Mouse (Mus musculus) embryo, embryonic 10.5 days (tissue): ENCODE data around the gene Entpd1.

Source experiments
- DNase-seq: peaks from one replicate; pipeline ENCODE4 v3.0.0-alpha.2; 2015; ENCODE audit warnings: low spot score

Gene Entpd1

DNA sequence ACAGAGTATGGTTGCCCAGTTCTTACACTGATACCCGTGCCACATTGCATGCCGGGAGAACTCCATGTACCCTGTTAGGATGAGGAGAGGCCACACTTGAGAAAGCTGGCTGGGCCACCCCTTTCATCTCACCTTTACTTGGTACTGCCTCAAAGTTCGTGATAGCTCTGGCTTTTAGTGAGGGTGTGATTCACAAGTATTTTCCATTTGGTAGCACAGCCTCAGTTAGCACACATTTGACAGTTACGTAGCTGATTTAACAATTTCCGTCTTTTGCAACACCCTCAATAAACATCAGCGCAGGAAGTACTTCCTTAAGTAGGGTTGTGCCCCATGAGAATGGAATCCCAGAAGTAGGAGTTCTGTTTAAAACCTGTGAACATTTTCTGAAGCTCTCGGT lies 53.6 kb downstream of the Entpd1 start:
- DNase-seq, result no peak

- DNase-seq, result no peak
Measured at GRCm38 (mm10) chr19:40667111-40667510, 54.9 kb downstream of the Entpd1 start.

GRCm38 (mm10) chr19:40675329-40675728 lies 63.2 kb downstream of the Entpd1 start:
- DNase-seq, result no peak

DNA sequence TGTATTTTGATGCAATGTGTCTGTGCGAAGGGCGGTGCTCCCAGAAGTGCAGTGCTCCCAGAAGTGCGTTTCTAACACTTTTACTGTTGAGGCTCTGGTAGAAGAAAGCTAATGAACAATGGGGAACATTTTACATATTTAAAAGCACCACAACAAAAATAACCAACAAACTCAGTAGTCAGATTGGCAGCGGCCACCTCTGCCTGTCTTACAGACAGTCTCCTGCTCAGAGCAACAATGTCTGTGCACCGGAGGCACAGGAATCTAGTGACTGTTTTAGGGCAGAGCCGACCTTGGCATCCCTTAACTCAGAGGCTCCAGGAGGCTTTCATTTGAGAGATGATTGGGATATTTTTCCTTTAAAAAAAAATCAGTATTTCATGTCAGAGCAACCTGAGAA lies 65.9 kb downstream of the Entpd1 start:
- DNase-seq, result no peak

- no peak for DNase-seq
Measured at GRCm38 (mm10) chr19:40678532-40679307, 66.6 kb downstream of the Entpd1 start.

GRCm38 (mm10) chr19:40679632-40680031 lies 67.5 kb downstream of the Entpd1 start:
- DNase-seq, result no peak

- no peak for DNase-seq
Measured at GRCm38 (mm10) chr19:40684124-40684523, 72.0 kb downstream of the Entpd1 start.

DNA sequence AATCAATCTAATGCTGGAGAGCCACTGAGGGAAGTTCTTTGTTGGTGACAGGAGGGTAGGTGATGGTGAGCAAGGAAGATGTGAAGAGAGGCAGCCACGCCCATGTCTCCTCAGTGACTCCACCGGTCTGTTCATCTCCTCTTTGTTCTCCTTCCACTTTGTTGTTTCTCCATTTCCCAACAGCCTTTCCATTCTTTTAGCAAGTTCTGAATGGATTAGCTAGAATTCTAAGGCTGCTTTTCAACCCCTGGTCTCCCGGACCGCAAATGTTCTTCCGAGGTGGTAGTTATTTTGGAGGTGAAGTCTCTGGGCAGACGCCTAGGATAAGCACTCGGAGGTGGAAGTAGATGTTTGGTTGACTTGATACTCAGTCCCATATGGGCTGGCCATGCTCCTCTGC lies 72.4 kb downstream of the Entpd1 start:
- no peak for DNase-seq

DNA sequence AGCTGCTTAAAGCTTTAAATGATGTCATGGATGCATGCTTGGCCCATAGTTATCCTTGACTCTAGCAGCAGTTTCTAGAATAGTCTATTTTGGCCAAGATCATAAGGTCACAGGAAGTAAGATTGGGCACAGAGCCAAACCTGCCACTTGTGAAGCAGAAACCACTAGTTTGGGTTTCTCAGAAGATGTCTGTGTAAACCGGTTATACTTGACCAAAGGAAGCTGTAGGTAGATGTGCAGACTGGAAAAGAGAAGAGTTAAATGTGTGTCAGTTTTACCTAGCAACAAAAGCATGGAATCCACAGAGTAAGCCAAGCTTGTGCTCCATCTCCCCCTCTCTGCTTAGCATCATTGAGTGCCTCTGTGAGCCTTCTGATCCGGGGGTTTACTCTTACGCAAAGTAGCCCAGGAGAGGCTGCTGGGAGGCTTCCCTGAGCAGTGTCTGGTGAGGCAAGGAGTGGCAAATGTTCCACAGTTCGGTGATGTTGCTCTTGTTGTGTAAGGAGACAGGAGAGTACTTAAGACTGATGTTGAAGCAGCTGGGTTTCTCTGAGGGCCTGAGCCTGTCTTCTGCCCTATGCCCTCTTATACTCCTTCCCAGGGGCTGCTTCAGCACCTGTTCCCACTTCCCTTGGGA lies 75.2 kb downstream of the Entpd1 start:
- no peak for DNase-seq

- no peak for DNase-seq
Measured at GRCm38 (mm10) chr19:40693201-40693600, 81.0 kb downstream of the Entpd1 start.

GRCm38 (mm10) chr19:40696116-40696515 lies 84.0 kb downstream of the Entpd1 start:
- DNase-seq, result no peak

GRCm38 (mm10) chr19:40698103-40698853 lies 86.1 kb downstream of the Entpd1 start:
- no peak for DNase-seq

GRCm38 (mm10) chr19:40699816-40700215 lies 87.7 kb downstream of the Entpd1 start:
- DNase-seq, result no peak

DNA sequence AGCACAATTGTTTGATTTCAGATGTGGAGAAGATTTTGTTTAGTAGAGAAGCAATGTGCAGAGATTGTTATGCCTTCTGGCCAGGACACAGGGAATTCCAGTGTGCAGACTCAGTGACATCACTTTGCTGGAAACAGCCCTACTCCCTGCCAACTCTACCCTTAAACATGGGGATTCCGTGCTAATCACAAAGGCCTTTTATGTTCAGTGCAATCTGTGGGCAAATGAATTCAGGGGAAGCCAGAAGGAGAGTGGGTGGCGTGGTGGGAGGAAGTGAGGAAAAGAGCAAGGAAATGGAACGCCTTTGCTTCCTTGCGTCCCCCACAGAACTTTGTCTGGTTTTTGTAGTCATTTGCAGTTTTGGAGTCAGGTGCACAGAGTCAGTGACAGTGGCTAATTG lies 90.2 kb downstream of the Entpd1 start:
- DNase-seq, result no peak

DNA sequence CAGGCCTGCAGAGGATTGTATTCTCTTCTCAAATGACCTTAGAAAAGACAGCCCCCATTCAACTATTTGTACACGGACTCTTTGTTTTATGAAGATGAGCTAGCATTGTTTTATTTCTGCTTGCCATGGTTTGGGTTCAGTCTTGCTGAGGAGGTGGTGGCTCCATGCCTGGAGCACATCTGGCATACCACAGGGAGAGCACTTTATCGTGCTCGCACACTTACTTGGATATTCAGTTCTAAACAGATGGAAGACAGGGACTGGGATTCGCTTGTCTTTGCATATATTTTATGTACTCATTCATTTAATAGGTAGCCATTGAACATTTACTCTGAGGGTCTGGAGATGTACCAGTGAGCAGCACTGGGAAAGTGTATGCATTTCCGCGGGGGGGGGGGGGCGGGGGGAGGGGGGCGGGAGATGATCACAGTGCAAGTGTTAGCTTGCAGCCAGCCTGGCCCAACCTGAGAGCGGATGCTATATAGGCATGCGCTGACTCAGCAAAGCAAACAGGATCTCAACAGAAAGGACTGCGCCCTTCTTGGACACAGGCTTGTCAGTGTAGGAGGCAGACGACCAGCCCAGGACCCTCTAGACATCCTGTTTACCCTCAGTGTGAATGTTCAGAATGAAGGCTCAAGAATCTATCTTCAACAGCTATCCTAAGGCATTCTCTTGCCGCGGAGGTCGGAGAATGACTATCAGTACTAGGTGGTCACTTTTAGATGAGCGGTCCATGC lies 100.9 kb downstream of the Entpd1 start:
- DNase-seq, result no peak

DNA sequence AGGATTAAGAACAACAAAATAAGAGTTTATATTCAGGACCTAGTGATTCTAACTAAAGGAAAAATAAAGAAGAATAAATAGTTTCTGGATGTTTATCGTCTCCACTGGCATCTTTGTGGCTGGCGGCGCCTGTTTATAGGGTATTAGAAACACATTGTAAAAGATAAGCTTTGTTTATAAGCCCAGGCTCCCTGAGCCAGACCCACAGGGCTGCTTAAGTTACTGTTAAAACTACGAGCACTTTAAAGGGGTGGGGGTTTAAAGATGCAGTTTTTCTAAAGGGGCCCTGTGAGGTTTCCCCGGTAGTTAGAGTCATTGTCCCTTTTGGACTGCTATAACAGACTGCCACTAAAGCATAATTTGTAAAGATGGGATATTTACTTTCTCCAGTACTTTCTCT lies 102.5 kb downstream of the Entpd1 start:
- DNase-seq, result no peak

DNA sequence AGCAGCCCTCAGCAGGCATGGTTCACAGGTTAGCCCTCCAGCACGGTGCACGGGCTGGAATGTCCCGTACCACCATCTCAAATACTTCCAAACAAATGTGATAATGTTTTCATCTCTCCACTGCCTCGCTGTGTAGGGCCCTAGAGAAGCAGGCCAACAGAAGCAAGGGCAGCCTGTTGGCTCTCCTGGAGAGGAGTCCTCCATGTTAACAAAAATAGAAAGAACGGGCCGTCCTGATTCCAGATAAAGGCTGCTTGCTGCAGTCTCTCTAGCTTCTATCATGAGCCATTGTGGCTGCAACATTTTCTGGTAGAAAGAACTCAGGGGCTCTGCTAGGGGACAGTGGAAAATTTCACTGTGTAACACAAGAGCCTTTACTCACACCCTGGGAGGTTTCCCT lies 104.8 kb downstream of the Entpd1 start:
- no peak for DNase-seq

DNA sequence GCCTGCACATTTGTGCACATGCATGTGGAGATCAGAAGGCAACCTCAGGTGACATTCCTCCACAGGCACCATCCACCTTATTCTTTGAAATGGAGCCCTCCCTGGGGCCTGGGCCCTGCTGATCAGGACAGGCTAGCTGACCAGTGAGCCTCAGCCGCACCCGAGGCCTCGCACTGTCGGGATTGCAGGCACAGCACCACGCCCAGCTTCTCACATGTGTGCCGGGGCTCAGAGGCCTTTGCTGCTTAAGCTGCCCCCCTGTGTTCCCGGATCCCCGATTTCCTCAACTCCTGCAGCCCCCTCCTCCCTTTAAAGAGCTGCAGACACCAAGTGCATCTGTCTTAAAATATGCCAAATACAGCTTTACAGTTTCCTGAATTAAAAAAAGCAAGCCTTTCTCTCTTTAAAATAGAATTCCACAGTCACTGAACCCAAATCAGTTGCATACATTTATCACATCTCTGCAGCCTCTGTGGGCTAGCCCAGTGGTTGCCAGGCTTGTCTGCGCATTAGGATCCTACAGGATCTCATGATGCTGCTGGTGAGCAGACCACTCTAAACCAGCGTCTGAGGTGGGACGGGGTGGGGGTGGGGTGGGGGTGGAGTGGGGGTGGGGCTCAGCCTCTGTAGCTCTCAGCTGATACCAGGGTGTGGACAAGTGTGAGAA lies 107.4 kb downstream of the Entpd1 start:
- no peak for DNase-seq

GRCm38 (mm10) chr19:40720381-40720780 lies 108.2 kb downstream of the Entpd1 start:
- DNase-seq, result no peak

DNA sequence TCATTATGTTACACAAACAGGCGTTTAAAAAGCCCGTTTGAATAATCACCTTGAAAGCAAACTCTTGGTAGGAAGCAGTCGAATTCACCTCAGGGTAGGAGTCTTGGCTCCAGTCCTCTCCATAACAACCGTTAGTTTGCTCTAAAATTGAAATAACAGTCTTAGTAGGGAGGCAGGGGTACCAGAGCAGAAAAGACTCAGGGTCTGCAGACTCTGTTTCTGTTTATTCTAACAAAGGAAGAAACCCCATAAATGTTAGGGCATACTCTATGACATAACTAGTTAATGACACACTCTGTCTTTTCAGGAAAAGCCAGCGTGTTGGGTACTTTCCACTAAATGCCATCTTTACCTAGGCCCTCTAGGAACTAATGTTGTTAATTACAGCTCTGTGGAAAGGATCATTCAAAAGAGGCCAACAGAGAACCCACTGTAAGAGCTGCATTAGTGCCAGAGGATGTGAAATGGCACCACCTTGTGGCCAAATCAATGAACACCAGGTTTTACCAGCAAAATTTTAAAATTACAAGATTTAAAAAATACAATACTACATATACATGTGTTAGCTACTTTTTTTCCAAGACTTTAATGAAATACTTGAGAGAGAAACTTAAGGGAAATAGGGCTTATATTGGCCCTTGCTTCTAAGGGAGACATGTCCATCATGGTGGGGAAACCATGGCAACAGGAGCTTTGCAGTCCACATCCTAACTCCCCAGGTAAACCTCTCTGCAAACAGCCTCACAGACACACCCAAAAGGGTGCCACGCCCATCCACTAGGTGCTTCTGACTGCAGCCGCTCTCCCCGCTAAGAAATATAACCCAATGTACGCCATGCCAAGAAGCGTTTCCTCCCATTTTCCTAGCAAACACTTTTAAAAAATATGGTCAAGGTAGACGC lies 110.2 kb downstream of the Entpd1 start:
- DNase-seq, result peak; percentile 80

DNA sequence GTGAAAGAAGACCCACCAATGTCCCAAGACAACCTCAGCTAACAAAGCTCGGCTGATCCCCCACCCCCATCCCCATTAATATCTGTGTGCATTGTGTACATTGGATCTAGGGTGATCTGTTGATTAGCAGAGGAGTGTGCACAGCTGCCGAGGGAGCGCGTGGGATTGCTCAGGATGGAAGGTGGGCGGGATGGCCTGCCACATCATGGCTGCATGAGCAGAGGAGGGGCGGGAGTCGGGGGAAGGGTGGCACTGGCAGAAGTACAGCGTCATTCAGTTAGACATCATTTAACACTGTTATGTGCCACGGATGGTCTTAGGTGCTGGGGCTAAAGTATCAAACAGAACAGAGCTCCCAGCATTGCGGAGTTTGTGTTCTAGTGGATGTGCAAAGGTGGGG lies 111.3 kb downstream of the Entpd1 start:
- no peak for DNase-seq
